Mouse (Mus musculus) hindbrain, embryonic 15.5 days (tissue): ENCODE measurements around the gene Ptpre. TPM values are rescaled to one million over a fixed set of nuclear protein-coding genes. Genes with fewer than 3 reads are reported as not detected.
"Not testable (repeated sequence)": the region's sequence is repeated elsewhere in the genome, so short reads cannot be mapped to it uniquely, and the experiment has no call there.

Experiments used
- ATAC-seq: fragments of 200-750 bp; cut with Nextera tagmentation; 2 replicates; pipeline ENCODE4 v1.8.0; 2017; ENCODE audit warnings: low read depth, moderate number of reproducible peaks, moderate TSS enrichment; ENCODE audit not compliant: low FRiP score
- H3K27ac ChIP-seq: fragments of 300-500 bp; sonication (generic); replicated peaks from 2 replicates; pipeline ENCODE4 v1.5.1; 2015; ENCODE audit warnings: mild to moderate bottlenecking, inconsistent platforms
- H3K27me3 ChIP-seq: fragments of 300-500 bp; sonication (generic); 2 replicates; pipeline ENCODE4 v1.6.1; 2015; ENCODE audit warnings: control low read depth, inconsistent platforms
- H3K36me3 ChIP-seq: fragments of 300-500 bp; sonication (generic); 2 replicates; pipeline ENCODE4 v1.6.1; 2015; ENCODE audit warnings: control low read depth, inconsistent platforms
- H3K4me1 ChIP-seq: fragments of 300-500 bp; sonication (generic); replicated peaks from 2 replicates; pipeline ENCODE4 v1.6.1; 2015; ENCODE audit warnings: control low read depth, inconsistent platforms
- H3K4me2 ChIP-seq: fragments of 300-500 bp; sonication (generic); 2 replicates; pipeline ENCODE4 v1.6.1; 2015; ENCODE audit warnings: moderate library complexity, mild to moderate bottlenecking, inconsistent platforms
- H3K4me3 ChIP-seq: fragments of 300-500 bp; sonication (generic); 2 replicates; pipeline ENCODE4 v1.5.1; 2015; ENCODE audit warnings: mild to moderate bottlenecking, inconsistent platforms
- H3K9ac ChIP-seq: fragments of 300-500 bp; sonication (generic); 2 replicates; pipeline ENCODE4 v1.6.1; 2015; ENCODE audit warnings: inconsistent platforms
- H3K9me3 ChIP-seq: fragments of 300-500 bp; sonication (generic); 2 replicates; pipeline ENCODE4 v1.6.1; 2016; ENCODE audit warnings: control low read depth, inconsistent platforms
- WGBS: fragments of 180-500 bp; shearing (Covaris S2); methylation state at CpG from one replicate; pipeline ENCODE4 v1.1.7; 2015; 5-methylcytosine and 5-hydroxymethylcytosine counted together
- polyA plus RNA-seq: library from polyadenylated mRNA; unstranded; fragments of >200 nt; fragmentation: Nextera tagmentation; extraction: Ambion mirVana; gene quantifications from 2 replicates; pipeline ENCODE4 v1.2.1, GENCODE M21; 2015

The Ptpre gene
- polyA plus RNA-seq = 7.4 and 8.4 TPM in 2 replicates

GRCm38 (mm10) chr7:135537341-135537901 lies at the start of gene Ptpre:
TSS of gene Ptpre (plus strand) at chr7:135537481.
- H3K27me3 ChIP-seq = peaks cover 5% of the 10 kb centered on the region; the same call in 1 of the 2 replicates
- peak within 1 kb of the TSS; percentile 65 for H3K9ac ChIP-seq
- H3K4me2 ChIP-seq = peak within 1 kb of the TSS; percentile 81
- peak within 1 kb of the TSS; percentile 63 for H3K4me3 ChIP-seq
- no peaks in the 10 kb centered on the region for H3K9me3 ChIP-seq
- peaks cover 8% of the 10 kb centered on the region for H3K4me1 ChIP-seq
- H3K36me3 ChIP-seq = no peaks in the 10 kb centered on the region
- WGBS = 5% methylated on average over 28 of the region's 28 CpGs
- H3K27ac ChIP-seq = peak within 1 kb of the TSS; percentile 84
- ATAC-seq = peak; percentile 96

- Histone ChIP-seq H3K4me3 (no peak overlapping the region), H3K9me3 (no peaks in the 10 kb centered on the region), H3K27me3 (peaks cover 7% of the 10 kb centered on the region; the same call in 1 of the 2 replicates), H3K9ac (no peak overlapping the region), H3K4me1 (peaks cover 24% of the 10 kb centered on the region), H3K4me2 (no peak overlapping the region), H3K27ac (no peak overlapping the region), H3K36me3 (no peaks in the 10 kb centered on the region)
- no peak for ATAC-seq
- 77% methylated on average over 6 of the region's 6 CpGs for WGBS
Observed at GRCm38 (mm10) chr7:135488214-135488810, 49.0 kb upstream of the Ptpre start.

- Histone ChIP-seq H3K27me3 (no peaks in the 10 kb centered on the region), H3K4me2 (no peak overlapping the region), H3K4me3 (no peak overlapping the region), H3K9ac (no peak overlapping the region), H3K9me3 (no peaks in the 10 kb centered on the region), H3K36me3 (no peaks in the 10 kb centered on the region), H3K4me1 (peaks cover 20% of the 10 kb centered on the region), H3K27ac (no peak overlapping the region)
- ATAC-seq = no peak
- WGBS = 80% methylated on average over 9 of the region's 9 CpGs
Observed at GRCm38 (mm10) chr7:135489724-135490499, 47.4 kb upstream of the Ptpre start.

- WGBS = 70% methylated on average over 8 of the region's 8 CpGs
Observed at GRCm38 (mm10) chr7:135490500-135490886, 46.8 kb upstream of the Ptpre start.

GRCm38 (mm10) chr7:135495303-135495702 lies 42.0 kb upstream of the Ptpre start:
- no peak overlapping the region for H3K4me2 ChIP-seq
- H3K4me1 ChIP-seq = no peaks in the 10 kb centered on the region
- no peaks in the 10 kb centered on the region for H3K36me3 ChIP-seq
- no peaks in the 10 kb centered on the region for H3K9me3 ChIP-seq
- no peak overlapping the region for H3K9ac ChIP-seq
- no peak overlapping the region for H3K27ac ChIP-seq
- 50% methylated on average over 3 of the region's 3 CpGs for WGBS
- no peaks in the 10 kb centered on the region for H3K27me3 ChIP-seq
- no peak overlapping the region for H3K4me3 ChIP-seq
- no peak for ATAC-seq

More at GRCm38 (mm10) chr7:135490500-135490886, 46.8 kb upstream of the Ptpre start:
- no peaks in the 10 kb centered on the region for H3K36me3 ChIP-seq
- no peak overlapping the region for H3K27ac ChIP-seq
- peaks cover 14% of the 10 kb centered on the region for H3K4me1 ChIP-seq
- ATAC-seq = no peak
- H3K9me3 ChIP-seq = no peaks in the 10 kb centered on the region
- H3K27me3 ChIP-seq = no peaks in the 10 kb centered on the region
- no peak overlapping the region for H3K9ac ChIP-seq
- no peak overlapping the region for H3K4me2 ChIP-seq
- H3K4me3 ChIP-seq = no peak overlapping the region

- no peaks in the 10 kb centered on the region for H3K27me3 ChIP-seq
- H3K27ac ChIP-seq = no peak overlapping the region
- ATAC-seq = no peak
- WGBS = 82% methylated on average over 3 of the region's 3 CpGs
- no peak overlapping the region for H3K4me2 ChIP-seq
- no peak overlapping the region for H3K4me3 ChIP-seq
- no peak overlapping the region for H3K9ac ChIP-seq
- H3K4me1 ChIP-seq = no peaks in the 10 kb centered on the region
- no peaks in the 10 kb centered on the region for H3K9me3 ChIP-seq
- H3K36me3 ChIP-seq = no peaks in the 10 kb centered on the region
Observed at GRCm38 (mm10) chr7:135498565-135499186, 38.6 kb upstream of the Ptpre start.

- no peaks in the 10 kb centered on the region for H3K27me3 ChIP-seq
Observed at GRCm38 (mm10) chr7:135499403-135499802, 37.9 kb upstream of the Ptpre start.

GRCm38 (mm10) chr7:135506506-135506905 lies 30.8 kb upstream of the Ptpre start:
- ATAC-seq, H3K9ac ChIP-seq, H3K4me3 ChIP-seq, H3K4me1 ChIP-seq, H3K9me3 ChIP-seq, H3K36me3 ChIP-seq, H3K4me2 ChIP-seq, H3K27me3 ChIP-seq, H3K27ac ChIP-seq: not testable (repeated sequence)
- 94% methylated on average over 5 of the region's 5 CpGs for WGBS

More at GRCm38 (mm10) chr7:135499403-135499802, 37.9 kb upstream of the Ptpre start:
- no peak overlapping the region for H3K4me3 ChIP-seq
- H3K9ac ChIP-seq = no peak overlapping the region
- H3K4me1 ChIP-seq = no peaks in the 10 kb centered on the region
- no peaks in the 10 kb centered on the region for H3K36me3 ChIP-seq
- no peak for ATAC-seq
- 69% methylated on average over 2 of the region's 2 CpGs for WGBS
- H3K9me3 ChIP-seq = no peaks in the 10 kb centered on the region
- H3K4me2 ChIP-seq = no peak overlapping the region
- no peak overlapping the region for H3K27ac ChIP-seq

GRCm38 (mm10) chr7:135508602-135509001 lies 28.7 kb upstream of the Ptpre start:
- no peaks in the 10 kb centered on the region for H3K27me3 ChIP-seq
- no peak overlapping the region for H3K4me3 ChIP-seq
- H3K27ac ChIP-seq = no peak overlapping the region
- no peak overlapping the region for H3K9ac ChIP-seq
- no peaks in the 10 kb centered on the region for H3K9me3 ChIP-seq
- H3K4me1 ChIP-seq = no peaks in the 10 kb centered on the region
- no peaks in the 10 kb centered on the region for H3K36me3 ChIP-seq
- no peak overlapping the region for H3K4me2 ChIP-seq
- 53% methylated on average over 4 of the region's 4 CpGs for WGBS
- ATAC-seq = no peak

GRCm38 (mm10) chr7:135509272-135509671 lies 28.0 kb upstream of the Ptpre start:
- H3K4me3 ChIP-seq = no peak overlapping the region
- ATAC-seq = no peak
- WGBS = 90% methylated on average over 3 of the region's 3 CpGs

GRCm38 (mm10) chr7:135510431-135510830 lies 26.9 kb upstream of the Ptpre start:
- H3K36me3 ChIP-seq = no peaks in the 10 kb centered on the region
- WGBS = 88% methylated on average over 5 of the region's 5 CpGs
- no peak overlapping the region for H3K27ac ChIP-seq
- H3K4me2 ChIP-seq = no peak overlapping the region
- ATAC-seq = no peak
- no peak overlapping the region for H3K4me3 ChIP-seq
- no peaks in the 10 kb centered on the region for H3K27me3 ChIP-seq
- no peaks in the 10 kb centered on the region for H3K4me1 ChIP-seq
- H3K9ac ChIP-seq = no peak overlapping the region
- no peaks in the 10 kb centered on the region for H3K9me3 ChIP-seq

More at GRCm38 (mm10) chr7:135509272-135509671, 28.0 kb upstream of the Ptpre start:
- no peaks in the 10 kb centered on the region for H3K4me1 ChIP-seq
- H3K4me2 ChIP-seq = no peak overlapping the region
- H3K36me3 ChIP-seq = no peaks in the 10 kb centered on the region
- no peaks in the 10 kb centered on the region for H3K9me3 ChIP-seq
- H3K9ac ChIP-seq = no peak overlapping the region
- H3K27me3 ChIP-seq = no peaks in the 10 kb centered on the region
- no peak overlapping the region for H3K27ac ChIP-seq

GRCm38 (mm10) chr7:135511723-135512122 lies 25.6 kb upstream of the Ptpre start:
- no peak overlapping the region for H3K4me2 ChIP-seq
- WGBS = 83% methylated on average over 3 of the region's 3 CpGs
- H3K4me1 ChIP-seq = no peaks in the 10 kb centered on the region
- no peak overlapping the region for H3K27ac ChIP-seq
- no peak overlapping the region for H3K4me3 ChIP-seq
- no peaks in the 10 kb centered on the region for H3K36me3 ChIP-seq
- H3K9ac ChIP-seq = no peak overlapping the region
- H3K9me3 ChIP-seq = no peaks in the 10 kb centered on the region
- ATAC-seq = no peak
- no peaks in the 10 kb centered on the region for H3K27me3 ChIP-seq
